Mouse (Mus musculus) gastrocnemius, postnatal 4 days (tissue): ENCODE measurements around the gene Pdcd6ip. TPM values are rescaled to one million over a fixed set of nuclear protein-coding genes. Genes with fewer than 3 reads are reported as not detected.
"Not testable (repeated sequence)": the region's sequence is repeated elsewhere in the genome, so short reads cannot be mapped to it uniquely, and the experiment has no call there.

ENCODE experiments used
- DNase-seq, 2 experiments: peaks; one replicate each; pipeline ENCODE4 v3.0.0; 2021 to 2022; ENCODE audit warnings: low spot score in 2 of 2, mixed read lengths in 2 of 2
- total RNA-seq, 2 experiments: library from RNA; stranded (reverse); gene quantifications; 2 replicates each; pipeline ENCODE4 v1.2.3; 2021

The Pdcd6ip gene
- total RNA-seq, 2 experiments from 2014 or later = 68.6 to 71.5 TPM

DNA sequence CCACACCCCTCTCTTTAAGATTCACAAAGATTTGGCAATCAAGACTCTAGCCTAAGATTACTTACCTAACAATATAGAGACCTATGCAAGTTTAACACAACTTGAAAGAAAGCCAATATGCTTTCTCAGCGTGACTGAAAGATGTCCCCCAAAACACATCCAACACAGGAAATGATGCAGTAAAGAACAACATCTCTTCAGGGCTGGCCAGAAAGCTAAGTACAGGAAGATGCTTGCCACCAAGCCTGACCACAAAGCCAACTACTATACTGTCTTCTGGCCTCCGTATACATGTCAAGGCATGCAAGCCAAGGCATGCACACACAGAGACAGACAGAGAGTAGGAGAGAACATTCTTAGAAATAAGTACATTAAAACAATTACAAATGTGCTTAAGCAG is 2.0 kb downstream of the Pdcd6ip start:
- DNase-seq = no peak

DNA sequence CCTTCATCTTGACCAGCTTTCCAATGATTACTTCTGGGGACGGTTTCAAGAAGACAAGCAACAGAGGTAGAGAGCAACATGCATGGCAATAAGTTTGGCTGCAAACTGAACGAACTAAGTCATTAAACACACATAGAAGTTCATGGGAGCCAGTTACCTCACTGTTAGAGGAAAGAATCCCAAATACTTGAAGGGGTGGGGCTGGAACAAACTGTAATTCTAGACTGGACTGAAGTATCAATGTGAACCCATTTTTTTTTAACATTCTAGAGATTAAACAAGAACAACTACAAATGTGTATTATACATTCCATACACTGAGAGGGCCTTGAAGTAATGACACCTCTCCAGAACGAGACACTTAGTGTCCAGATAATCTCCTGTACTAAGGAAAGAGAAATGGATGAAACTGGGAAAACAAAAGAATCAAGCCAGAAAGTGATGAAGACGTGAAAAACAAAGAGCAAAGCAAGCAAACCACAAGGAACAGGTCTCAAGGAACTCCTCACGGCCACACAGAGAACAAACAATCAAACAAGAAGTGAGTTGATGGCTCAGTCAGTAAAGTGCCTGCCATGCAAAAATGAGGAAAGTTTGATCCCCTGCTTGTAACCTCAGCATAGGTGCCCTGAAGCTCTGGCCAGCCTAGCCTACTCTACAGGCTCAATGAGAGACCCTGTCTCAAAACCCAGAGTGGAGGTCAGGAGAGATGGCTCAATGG is 6.5 kb downstream of the Pdcd6ip start:
- DNase-seq = no peak

DNA sequence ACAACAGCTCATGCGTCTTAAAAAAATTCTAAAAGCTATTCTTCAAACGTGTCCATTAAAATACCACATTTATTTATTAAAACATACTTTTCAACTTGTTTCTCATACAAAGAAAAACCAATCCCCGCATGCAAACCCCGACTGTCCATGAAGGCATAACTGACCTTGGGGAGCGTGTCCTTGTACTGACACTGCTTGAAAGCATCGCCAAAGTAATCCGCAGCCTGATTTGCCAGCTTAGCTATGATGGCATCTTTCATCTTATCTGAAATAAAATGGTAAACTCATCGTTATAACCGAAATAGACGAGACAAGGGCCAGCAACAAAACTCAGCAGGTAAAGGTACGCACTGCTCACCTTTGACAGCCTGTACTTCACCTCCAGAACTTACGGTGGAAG is 20.6 kb downstream of the Pdcd6ip start:
- no peak for DNase-seq

DNA sequence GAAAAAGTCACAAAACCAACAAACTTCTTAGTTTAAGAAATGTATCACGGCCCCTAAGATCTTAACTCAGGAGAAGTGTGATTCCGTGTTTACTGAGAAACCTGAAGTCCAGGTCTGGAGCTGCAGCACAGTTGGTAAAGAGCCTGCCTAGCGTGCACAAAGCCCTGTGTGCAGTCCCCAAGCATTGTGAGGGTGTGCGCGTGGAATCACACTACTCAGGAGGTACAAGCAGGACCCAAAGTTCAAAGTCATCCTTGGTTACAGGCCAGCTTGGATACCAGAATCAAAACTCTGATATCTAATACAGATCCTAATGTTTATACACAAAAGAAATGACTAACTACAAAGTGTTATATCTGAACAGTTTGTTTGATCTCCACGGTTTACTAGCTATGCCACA is 34.3 kb downstream of the Pdcd6ip start:
- no peak for DNase-seq

DNA sequence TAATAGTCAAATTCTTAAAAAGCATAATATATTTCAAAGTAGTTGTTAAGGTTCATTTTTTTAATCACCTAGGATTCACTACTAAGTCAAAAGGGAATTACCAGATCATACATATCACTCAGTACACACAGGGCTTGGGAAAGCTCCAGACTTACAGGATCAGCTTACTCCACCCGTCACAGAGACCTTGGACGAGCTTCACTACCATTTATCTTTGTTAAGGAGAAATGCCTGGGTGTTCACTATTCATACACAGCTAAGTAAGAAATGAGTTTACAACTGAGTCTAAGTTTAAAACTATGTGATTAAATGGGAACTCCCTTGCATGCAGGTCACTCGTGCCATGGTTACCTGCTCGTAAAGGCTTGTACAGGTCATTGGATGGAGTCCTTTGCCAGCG is 35.7 kb downstream of the Pdcd6ip start:
- DNase-seq = no peak

DNA sequence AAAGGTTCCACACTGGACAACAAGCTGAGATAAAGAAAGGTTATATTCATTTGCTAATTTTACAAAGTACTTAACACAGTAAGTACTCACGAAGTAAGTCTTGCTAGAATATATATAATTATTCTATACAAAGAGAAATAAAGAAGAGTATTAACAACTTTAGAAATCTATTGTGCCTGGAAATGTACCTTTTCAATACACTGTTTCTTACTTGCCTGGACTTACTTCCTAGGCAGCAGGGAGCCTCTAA is 37.3 kb downstream of the Pdcd6ip start:
- DNase-seq = no peak

DNA sequence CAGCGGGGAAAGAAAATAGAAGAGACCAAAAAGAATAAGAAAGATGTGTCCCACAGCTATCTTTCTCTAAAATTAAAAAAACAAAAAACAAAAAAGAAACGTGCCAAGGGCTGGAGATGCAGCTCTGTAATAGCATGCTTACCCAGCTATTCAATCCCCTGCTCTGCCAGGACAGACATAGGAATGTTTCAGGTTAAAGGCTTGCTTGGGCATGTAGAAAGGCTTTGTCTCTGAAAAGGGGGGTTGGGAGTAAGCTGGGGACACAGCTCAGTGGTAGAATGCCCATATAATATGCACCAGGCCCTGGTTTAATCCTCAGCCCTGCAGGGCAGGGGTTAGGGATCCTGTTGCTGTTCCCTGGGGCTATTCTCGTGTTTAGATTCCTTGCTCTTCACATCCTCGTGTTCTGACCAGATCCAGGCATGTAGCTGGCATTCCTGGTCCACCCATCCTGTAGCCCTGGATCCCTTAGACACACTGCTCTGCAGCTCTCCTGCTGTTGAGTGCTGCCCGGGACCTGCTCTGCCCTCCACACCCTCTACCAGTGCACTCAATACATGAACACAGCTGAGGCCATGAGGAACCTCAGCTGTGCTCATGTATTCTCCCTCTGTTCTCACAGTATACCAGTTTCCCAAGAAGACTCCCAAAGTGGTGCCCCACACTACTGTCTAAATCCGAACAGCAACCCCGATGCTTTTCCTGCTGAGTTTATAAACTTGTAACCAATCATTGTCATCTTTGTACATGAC is 37.8 kb downstream of the Pdcd6ip start:
- DNase-seq = no peak

DNA sequence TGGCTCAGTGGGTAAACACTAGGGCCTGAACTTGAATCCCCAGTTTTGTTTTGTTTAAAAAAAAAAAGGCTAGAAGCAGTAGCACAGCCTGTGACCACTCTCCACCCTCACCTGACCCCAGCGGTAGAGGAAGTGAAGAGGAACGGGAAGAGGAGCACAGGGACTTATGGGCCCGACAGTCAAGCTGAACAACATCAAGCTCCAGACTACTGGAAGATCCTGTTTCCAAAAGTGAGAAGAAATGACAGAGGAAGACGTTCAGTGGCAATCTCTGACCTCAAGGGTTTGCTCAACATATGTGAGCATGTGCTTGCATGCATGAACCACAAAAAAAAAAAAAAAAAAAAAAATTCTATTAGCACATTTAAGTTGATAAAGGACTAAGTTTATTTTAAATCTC is 44.6 kb downstream of the Pdcd6ip start:
- no peak for DNase-seq

DNA sequence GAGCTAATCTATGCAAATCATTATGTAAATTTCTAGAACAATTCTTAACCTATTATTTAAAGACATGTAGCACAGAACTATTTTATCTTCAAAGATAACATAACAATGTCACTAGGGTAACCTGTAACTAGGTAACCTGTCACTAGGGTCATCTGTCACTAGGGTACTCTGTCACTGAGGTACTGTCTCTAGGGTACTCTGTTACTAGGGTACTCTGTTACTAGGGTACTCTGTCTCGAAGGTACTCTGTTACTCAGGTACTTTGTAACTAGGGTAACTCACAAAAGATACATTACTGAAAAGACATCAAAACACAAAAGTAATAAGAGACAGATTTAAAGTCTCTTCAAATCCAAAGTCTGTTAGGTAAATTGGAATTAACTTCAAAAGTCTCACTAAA is 50.2 kb downstream of the Pdcd6ip start:
- no peak for DNase-seq

DNA sequence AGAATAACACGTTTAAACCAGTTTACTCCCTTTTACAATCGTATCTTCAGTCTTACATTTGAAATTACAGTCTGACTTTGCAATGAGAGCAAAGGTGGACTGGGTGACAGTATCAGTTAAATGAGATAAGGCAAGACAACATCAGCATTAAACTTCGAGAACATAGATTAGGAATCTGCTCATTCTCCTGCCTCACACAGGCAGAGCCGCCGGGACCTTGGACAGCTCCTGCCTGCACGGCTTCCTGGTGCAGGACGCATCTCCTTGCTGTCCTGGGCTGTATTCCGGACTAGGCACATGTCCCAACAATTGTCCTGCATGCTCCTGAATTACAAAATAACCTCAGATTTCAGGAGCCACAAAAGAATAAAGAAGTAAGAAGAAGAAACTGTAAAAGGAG is 54.5 kb downstream of the Pdcd6ip start:
- no peak for DNase-seq

DNA sequence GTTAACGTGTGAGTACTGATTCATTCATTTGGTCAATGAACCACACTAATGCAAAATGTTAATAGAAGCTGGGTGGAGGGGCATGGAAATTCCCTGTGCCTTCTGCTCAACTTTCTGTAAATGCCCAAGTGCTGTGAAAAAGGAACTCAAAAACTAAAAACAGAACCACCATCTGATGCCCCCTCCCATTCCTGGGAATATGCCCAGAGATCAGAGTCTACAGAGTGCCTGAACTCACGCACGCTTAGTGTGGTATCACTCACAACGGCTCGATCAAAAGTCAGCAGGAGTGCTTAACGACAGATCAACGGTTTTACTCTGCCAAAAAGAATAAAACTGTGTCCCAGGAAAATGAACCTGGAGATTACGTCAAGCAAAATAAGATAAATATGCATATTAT is 57.3 kb downstream of the Pdcd6ip start:
- no peak for DNase-seq

DNA sequence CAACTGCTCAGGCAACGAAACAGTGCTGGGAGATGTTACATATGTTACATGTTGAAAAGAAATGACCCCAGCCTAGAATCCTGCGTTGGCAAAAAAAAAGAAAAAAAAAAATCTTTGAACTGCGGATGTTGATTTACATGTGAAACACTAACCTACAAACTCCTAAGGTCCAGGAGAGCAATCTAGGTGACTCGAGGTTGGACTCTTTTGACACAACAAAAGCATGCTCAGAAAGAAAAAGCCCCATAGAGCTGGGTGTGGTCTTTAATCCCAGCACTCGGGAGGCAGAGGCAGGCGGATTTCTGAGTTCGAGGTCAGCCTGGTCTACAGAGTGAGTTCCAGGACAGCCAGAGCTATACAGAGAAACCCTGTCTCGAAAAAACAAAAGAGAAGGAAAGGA is 58.8 kb downstream of the Pdcd6ip start:
- not testable (repeated sequence) for DNase-seq

DNA sequence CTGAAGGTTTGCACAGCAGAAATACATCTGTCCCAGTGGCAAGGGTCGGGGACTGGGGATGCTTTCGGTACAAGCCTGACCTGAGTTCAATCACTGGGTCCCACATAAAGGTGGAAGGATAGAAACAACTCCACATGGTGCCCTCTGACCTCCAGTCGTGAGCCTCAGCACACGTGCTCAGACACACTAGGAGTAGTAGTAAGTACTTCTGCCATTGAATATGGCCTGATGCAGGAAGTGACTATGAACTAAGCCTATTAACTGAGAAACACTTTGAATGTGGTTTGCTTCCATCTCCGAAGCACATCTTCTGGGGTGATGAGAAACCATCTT is 62.3 kb downstream of the Pdcd6ip start:
- no peak for DNase-seq

DNA sequence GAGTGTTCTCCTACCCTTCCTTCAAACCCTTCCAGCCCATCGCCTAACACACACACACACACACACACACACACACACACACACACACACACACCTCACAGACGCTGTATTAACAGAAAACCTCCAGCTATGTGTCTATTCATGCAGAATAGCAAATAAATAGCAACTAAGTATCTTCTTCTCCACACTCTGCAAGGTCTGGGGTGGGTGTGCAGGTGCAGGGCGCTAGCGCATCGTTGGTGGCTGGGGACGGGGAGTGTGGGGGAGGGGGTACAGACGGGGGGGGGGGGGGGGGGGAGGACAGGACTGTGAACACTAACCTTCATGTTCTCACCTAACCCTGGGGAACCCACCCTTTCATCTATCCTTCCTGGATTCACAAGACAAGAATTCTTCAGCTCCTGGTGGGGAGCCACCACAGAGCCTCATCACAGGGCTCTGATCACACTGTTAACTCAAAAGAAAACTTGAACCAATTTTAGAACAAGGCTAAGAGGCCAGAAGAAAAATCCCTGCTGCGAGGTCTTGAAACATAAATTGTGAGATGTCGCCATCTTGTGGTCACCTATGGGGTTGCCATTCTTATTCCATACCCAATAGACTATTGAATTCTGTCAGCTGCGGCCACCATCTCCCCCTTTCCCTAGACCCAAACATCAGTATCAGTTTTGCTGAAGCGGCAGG is 62.8 kb downstream of the Pdcd6ip start:
- DNase-seq = peak in 1 of 2 experiments; percentile 44

DNA sequence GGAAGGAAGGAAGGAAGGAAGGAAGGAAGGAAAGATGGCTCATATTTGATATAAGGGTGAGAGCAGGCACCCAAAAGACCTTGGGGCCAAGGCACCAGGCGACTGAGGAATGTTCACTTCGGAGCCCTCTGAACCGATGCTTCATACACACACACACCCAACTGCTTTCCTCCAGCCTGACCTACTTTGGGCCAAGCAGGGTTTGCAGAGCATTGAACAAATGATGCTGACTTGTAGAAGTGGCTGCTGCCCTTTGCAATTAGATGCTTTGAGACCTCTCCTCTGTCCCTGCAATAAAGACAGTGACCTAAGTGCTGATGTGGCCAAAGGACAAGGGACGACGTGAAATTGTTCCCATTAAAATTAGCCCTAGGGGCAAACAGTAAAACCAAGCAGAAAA is 63.4 kb downstream of the Pdcd6ip start:
- no peak for DNase-seq

DNA sequence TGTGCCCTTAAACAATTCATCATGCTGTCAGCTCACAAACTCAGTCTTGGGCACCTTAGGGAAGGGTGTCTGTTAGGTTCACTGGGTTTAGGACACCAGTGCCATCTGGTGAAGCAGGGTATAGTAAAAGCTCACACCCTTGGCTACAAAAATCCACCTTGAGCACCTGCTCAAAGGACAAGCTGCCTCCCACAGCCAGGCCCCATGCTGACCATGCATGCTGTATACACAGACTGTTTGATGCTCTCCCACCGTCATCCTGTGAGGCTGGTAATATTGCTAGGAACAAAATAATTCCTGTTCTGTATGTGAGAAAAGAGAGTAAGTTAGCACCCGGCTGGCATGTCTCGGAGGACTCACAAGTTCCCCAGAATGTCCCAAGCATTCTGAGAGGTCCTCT is 64.0 kb downstream of the Pdcd6ip start:
- DNase-seq = no peak

DNA sequence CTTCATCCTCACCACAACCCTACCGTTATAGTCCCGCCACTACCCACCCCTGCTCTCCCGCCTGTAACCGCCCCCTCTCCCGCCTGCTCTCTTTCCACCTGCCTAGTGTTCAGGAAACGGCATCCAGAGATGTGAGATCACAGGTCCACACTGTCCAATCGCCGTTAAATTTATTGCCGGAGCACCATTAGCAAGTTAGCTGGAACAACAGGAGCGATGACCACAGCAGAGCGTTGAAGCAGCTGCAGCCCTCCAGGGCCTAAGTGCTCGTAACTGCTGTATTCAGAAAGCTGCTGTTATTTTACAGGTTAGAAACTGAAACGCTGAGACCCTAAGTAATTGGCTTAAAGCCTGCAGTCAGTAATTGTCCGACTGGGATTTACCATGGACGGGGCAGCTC is 64.4 kb downstream of the Pdcd6ip start:
- no peak for DNase-seq

DNA sequence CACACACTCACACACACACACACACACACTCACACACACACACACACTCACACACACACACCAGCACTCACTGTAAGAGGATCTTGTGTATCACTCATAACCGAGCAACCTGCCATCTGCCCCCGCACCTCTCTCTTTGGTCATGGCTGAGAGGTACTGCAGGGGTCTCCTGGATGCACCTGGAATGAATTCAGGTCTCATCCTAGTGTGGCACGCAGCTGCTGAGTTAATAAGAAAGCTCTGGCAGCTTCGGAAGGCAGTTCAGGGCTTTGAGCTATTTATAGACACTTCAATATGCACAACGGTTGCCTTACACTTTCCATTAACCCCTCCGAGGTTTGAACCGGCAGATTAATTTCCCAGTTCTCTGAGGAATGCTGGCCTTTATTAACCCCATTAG is 73.1 kb downstream of the Pdcd6ip start:
- DNase-seq = no peak

DNA sequence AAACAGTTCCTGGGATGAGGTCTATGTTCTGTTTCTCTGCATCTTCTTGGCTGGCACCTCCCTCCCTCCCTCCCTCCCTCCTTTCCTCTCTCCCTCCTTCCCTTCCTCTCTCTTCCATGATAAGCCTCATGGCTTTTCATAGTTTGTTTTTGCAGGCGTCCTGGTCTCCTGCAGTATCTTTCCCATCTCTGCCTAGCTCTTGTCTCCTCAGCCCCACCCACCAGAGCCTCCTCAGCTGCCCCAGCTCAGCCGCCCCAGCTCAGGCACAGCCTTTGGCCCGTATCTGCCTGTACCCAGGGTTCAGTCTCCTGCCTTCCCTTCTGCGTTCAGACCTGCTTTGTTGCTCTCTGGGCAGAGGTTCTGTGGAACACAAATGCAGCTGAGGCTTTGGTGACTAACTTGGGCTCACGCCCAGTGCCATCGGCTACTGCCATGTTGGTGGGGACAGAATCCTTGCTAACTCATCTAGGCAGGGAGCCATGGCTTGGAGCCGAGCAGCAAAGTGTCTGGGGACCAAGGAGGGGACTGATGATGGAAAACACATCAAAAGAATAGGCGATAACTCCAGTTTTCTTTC is 74.8 kb downstream of the Pdcd6ip start:
- DNase-seq = no peak

DNA sequence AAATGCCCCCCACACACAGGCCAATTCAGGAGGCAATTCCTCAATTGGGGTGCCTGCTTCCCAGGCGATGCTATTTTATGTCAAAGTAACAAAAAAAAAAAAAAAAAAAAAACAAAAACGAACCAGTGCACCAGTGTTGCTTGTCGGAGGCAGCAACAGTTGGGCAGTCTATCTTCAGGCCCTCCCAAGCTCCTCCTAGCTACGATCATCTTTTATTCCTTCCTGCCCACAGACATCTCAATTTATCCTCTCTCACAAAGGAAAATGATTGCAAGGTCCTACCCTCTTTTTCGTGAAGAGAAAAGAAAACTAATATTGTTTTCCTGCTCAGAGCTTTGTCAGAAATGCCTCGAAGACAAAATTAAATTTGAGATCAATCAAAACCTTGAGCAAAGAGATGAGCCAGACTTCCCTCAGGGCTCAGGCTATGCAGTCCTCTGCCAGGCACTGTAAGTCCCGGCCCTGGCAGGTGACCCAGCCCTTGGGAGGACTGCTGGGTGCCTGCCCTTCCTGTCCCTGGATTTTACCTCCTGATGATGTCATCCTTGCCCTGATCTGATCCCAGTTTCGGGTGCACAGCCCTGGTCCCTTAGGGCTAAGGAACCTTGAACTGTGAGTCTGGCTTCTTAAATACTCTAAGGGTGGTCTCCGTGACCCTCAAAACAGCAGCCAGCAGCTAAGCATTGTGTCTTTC is 75.6 kb downstream of the Pdcd6ip start:
- DNase-seq = no peak

DNA sequence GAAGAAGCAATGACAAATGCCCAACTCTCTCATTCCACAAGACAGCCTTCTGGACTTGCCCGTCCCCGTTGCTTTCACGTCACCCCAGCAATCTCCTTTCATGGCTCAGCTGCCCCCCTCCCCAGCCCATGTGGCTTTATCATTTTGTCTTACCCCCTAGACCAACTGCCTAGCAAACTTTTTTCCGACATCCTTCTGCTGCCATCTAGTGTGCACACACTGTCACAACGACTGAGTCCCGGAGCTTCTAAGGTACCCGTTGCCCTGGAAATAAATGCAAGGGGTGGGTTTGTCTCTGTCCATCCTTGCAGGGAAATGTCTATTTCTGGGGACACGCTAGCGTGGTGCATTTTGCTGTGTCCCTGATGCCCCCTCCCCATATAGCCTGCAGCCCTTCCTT is 78.4 kb downstream of the Pdcd6ip start:
- DNase-seq = no peak

DNA sequence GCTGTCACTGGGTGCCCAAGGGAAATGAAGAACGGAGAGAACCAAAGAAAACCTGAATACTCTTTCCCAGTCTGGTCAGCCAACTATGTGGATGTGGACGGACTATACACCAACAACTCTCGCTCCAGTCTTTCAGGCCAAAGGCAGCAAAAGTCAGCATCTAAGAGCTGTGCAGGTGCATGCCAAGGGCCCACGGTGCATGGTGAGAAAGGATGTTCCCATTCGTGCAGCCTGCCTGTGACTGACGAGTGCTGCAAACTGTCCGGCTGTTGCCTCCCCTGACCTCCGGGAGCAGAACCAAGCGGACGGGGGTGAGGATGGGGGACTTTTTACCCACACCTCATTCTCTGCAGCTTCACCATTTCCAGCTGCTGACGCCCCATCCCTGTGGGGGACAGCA is 78.9 kb downstream of the Pdcd6ip start:
- DNase-seq = no peak
